Mouse (Mus musculus) CH12.LX (cell line): ENCODE data around the gene Hp. TPM values are rescaled to one million over a fixed set of nuclear protein-coding genes. Genes with fewer than 3 reads are reported as not detected.

Experiments
- DNase-seq: peaks from one replicate; pipeline ENCODE4 v3.0.0-alpha.2; 2013; ENCODE audit errors: extremely low read depth
- H3K27ac ChIP-seq: 2 replicates; pipeline ENCODE4 v1.5.1; 2012; ENCODE audit warnings: low read depth, mild to moderate bottlenecking, control low read depth, moderate library complexity; ENCODE audit not compliant: insufficient read depth
- H3K27me3 ChIP-seq: replicated peaks from 2 replicates; pipeline ENCODE3; 2012; ENCODE audit warnings: inconsistent platforms
- H3K36me3 ChIP-seq, 2 experiments: replicated peaks in 1 of 2; 2 replicates each; pipeline versions ENCODE3 to v1.6.1; 2012; ENCODE audit warnings: inconsistent platforms in 1 of 2, low read length in 1 of 2, mild to moderate bottlenecking in 1 of 2, mixed read lengths in 1 of 2, moderate library complexity in 1 of 2; ENCODE audit not compliant: control insufficient read depth in 1 of 2, insufficient read depth in 1 of 2
- H3K4me1 ChIP-seq, 2 experiments: 2 replicates each; pipeline ENCODE4 v1.6.1; 2012; ENCODE audit warnings: inconsistent platforms in 1 of 2, moderate library complexity in 1 of 2; ENCODE audit not compliant: insufficient read depth in 2 of 2, control insufficient read depth in 1 of 2
- H3K4me2 ChIP-seq: 2 replicates; pipeline ENCODE4 v1.6.1; 2012; ENCODE audit warnings: low read depth, mild to moderate bottlenecking, control low read depth; ENCODE audit not compliant: poor library complexity, insufficient read depth, severe bottlenecking
- H3K4me3 ChIP-seq, 3 experiments: fragments of 150-350 bp in 1 of 3; sonication (generic) in 1 of 3; replicated peaks in 1 of 3; 2 replicates each; pipeline versions ENCODE3 to v1.5.1; 2011 to 2012; ENCODE audit warnings: low read depth in 2 of 3, low read length in 2 of 3, mild to moderate bottlenecking in 2 of 3, moderate library complexity in 2 of 3, control low read depth in 1 of 3, improper control_type of control experiment in 1 of 3, inconsistent platforms in 1 of 3, mixed read lengths in 1 of 3; ENCODE audit not compliant: poor library complexity in 1 of 3
- H3K79me2 ChIP-seq: replicated peaks from 2 replicates; pipeline ENCODE4 v1.6.1; 2012; ENCODE audit warnings: mild to moderate bottlenecking, moderate library complexity; ENCODE audit not compliant: control insufficient read depth, poor library complexity, insufficient read depth, severe bottlenecking; ENCODE audit errors: extremely low read depth
- H3K9ac ChIP-seq: 2 replicates; pipeline ENCODE4 v1.6.1; 2012; ENCODE audit warnings: low read depth, mild to moderate bottlenecking, control low read depth, moderate library complexity; ENCODE audit not compliant: insufficient read depth
- H3K9me3 ChIP-seq: replicated peaks from 2 replicates; pipeline ENCODE3; 2012; ENCODE audit warnings: low read length, inconsistent platforms, mixed read lengths
- CHD2 ChIP-seq: IDR thresholded peaks from 2 replicates; pipeline ENCODE4 v1.6.1; 2011; ENCODE audit warnings: low read length, improper control_type of control experiment
- E2F4 ChIP-seq: IDR thresholded peaks from 2 replicates; pipeline ENCODE4 v1.6.1; 2011; ENCODE audit warnings: low read depth, low read length, improper control_type of control experiment; ENCODE audit not compliant: insufficient replicate concordance
- ELF1 ChIP-seq: IDR thresholded peaks from 2 replicates; pipeline ENCODE4 v1.6.1; 2014; ENCODE audit warnings: low read depth, mild to moderate bottlenecking, inconsistent platforms, low read length, improper control_type of control experiment
- EP300 ChIP-seq: IDR thresholded peaks from 2 replicates; pipeline ENCODE4 v1.6.1; 2011; ENCODE audit warnings: low read length, improper control_type of control experiment
- ETS1 ChIP-seq: conservative IDR thresholded peaks from 2 replicates; pipeline ENCODE4 v1.6.1; 2012; ENCODE audit warnings: low read depth, mild to moderate bottlenecking, inconsistent platforms, low read length, improper control_type of control experiment, moderate library complexity
- GABPA ChIP-seq: IDR thresholded peaks from 2 replicates; pipeline ENCODE4 v1.6.1; 2012; ENCODE audit warnings: low read depth, low read length, improper control_type of control experiment, inconsistent platforms; ENCODE audit not compliant: insufficient replicate concordance
- JUN ChIP-seq: IDR thresholded peaks from 2 replicates; pipeline ENCODE4 v1.6.1; 2011; ENCODE audit warnings: low read depth, mild to moderate bottlenecking, low read length, improper control_type of control experiment, moderate library complexity; ENCODE audit not compliant: insufficient read depth
- JUND ChIP-seq: conservative IDR thresholded peaks from 2 replicates; pipeline ENCODE4 v1.6.1; 2011; ENCODE audit warnings: low read depth, low read length, improper control_type of control experiment
- KAT2A ChIP-seq: IDR thresholded peaks from 2 replicates; pipeline ENCODE4 v1.6.1; 2012; ENCODE audit warnings: low read length, improper control_type of control experiment, inconsistent platforms; ENCODE audit not compliant: insufficient replicate concordance
- MAFK ChIP-seq: IDR thresholded peaks from 2 replicates; pipeline ENCODE4 v1.6.1; 2011; ENCODE audit warnings: low read length, improper control_type of control experiment; ENCODE audit not compliant: insufficient replicate concordance
- MAX ChIP-seq: IDR thresholded peaks from 2 replicates; pipeline ENCODE4 v1.6.1; 2011; ENCODE audit warnings: low read length, improper control_type of control experiment
- MEF2A ChIP-seq: IDR thresholded peaks from 2 replicates; pipeline ENCODE4 v1.6.1; 2014; ENCODE audit warnings: low read depth, mild to moderate bottlenecking, inconsistent platforms, low read length, improper control_type of control experiment, borderline replicate concordance
- MXI1 ChIP-seq: IDR thresholded peaks from 2 replicates; pipeline ENCODE4 v1.6.1; 2011; ENCODE audit warnings: mild to moderate bottlenecking, low read depth, low read length, improper control_type of control experiment
- MYC ChIP-seq: IDR thresholded peaks from 2 replicates; pipeline ENCODE4 v1.6.1; 2011; ENCODE audit warnings: low read depth, mild to moderate bottlenecking, improper control_type of control experiment, low read length
- NELFE ChIP-seq: IDR thresholded peaks from 2 replicates; pipeline ENCODE4 v1.6.1; 2011; ENCODE audit warnings: low read depth, low read length, improper control_type of control experiment
- NRF1 ChIP-seq: IDR thresholded peaks from 2 replicates; pipeline ENCODE4 v1.6.1; 2014; ENCODE audit warnings: low read depth, mild to moderate bottlenecking, inconsistent platforms, low read length, improper control_type of control experiment, moderate library complexity
- POLR2AphosphoS2 ChIP-seq: IDR thresholded peaks from 2 replicates; pipeline ENCODE4 v1.6.1; 2011; ENCODE audit warnings: low read depth, low read length, improper control_type of control experiment
- RAD21 ChIP-seq: IDR thresholded peaks from 2 replicates; pipeline ENCODE4 v1.6.1; 2011; ENCODE audit warnings: low read depth, mild to moderate bottlenecking, low read length, improper control_type of control experiment, moderate library complexity
- SIN3A ChIP-seq: IDR thresholded peaks from 2 replicates; pipeline ENCODE4 v1.6.1; 2012; ENCODE audit warnings: low read length, improper control_type of control experiment, inconsistent platforms
- TBP ChIP-seq: conservative IDR thresholded peaks from 2 replicates; pipeline ENCODE4 v1.6.1; 2011; ENCODE audit warnings: low read depth, low read length, improper control_type of control experiment
- TCF12 ChIP-seq: IDR thresholded peaks from 2 replicates; pipeline ENCODE4 v1.6.1; 2014; ENCODE audit warnings: low read depth, mild to moderate bottlenecking, inconsistent platforms, low read length, improper control_type of control experiment
- UBTF ChIP-seq: IDR thresholded peaks from 2 replicates; pipeline ENCODE4 v1.6.1; 2012; ENCODE audit warnings: low read depth, mild to moderate bottlenecking, inconsistent platforms, low read length, improper control_type of control experiment, moderate library complexity
- USF2 ChIP-seq: conservative IDR thresholded peaks from 2 replicates; pipeline ENCODE4 v1.6.1; 2011; ENCODE audit warnings: low read depth, low read length, improper control_type of control experiment
- ZC3H11A ChIP-seq: IDR thresholded peaks from 2 replicates; pipeline ENCODE4 v1.6.1; 2012; ENCODE audit warnings: low read depth, mild to moderate bottlenecking, inconsistent platforms, low read length, improper control_type of control experiment
- ZKSCAN1 ChIP-seq: IDR thresholded peaks from 2 replicates; pipeline ENCODE4 v1.6.1; 2012; ENCODE audit warnings: low read depth, inconsistent platforms, low read length, improper control_type of control experiment, borderline replicate concordance
- ZMIZ1 ChIP-seq: IDR thresholded peaks from 2 replicates; pipeline ENCODE4 v1.6.1; 2012; ENCODE audit warnings: low read depth, mild to moderate bottlenecking, inconsistent platforms, low read length, improper control_type of control experiment
- ZNF384 ChIP-seq: IDR thresholded peaks from 2 replicates; pipeline ENCODE4 v1.6.1; 2012; ENCODE audit warnings: low read depth, low read length, improper control_type of control experiment, inconsistent platforms
- dilution Hi-C: fragments of 300-500 bp; cut with MboI; formaldehyde crosslinking; loops from 2 replicates; pipeline ENCODE4 v1.14.3; 2020; ENCODE audit warnings: low sequenced_read_pairs; ENCODE audit not compliant: extremely low pct_unique_long_range_greater_than_20kb, extremely low pct_ligation_motif_present
- in situ Hi-C: fragments of 300-500 bp; cut with MboI; formaldehyde crosslinking; loops from 3 replicates; pipeline ENCODE4 v1.14.3; 2019; ENCODE audit warnings: low sequenced_read_pairs, low pct_ligation_motif_present, low pct_unique_long_range_greater_than_20kb, mixed read lengths
- polyA plus RNA-seq: library from polyadenylated mRNA; unstranded; fragments of >175 nt; gene quantifications from 2 replicates; pipeline ENCODE4 v1.2.1, GENCODE M21; 2012; ENCODE audit warnings: low read depth; ENCODE audit not compliant: insufficient read length
- total RNA-seq, 2 experiments: library from RNA; depleted of rRNA; stranded (reverse); fragments of 300-350 nt in 1 of 2; fragments of >200 nt in 1 of 2; gene quantifications; 2 replicates each; pipeline ENCODE4 v1.2.3; 2012 to 2014

The Hp gene
- total and polyA plus RNA-seq, 3 experiments, result not detected

- Histone ChIP-seq H3K27ac (no peak overlapping the region), H3K9me3 (peaks cover 8% of the 10 kb centered on the region), H3K4me1 (no peaks in the 10 kb centered on the region), H3K27me3 (peaks cover 11% of the 10 kb centered on the region), H3K36me3 (no peaks in the 10 kb centered on the region), H3K4me3 (no peak overlapping the region), H3K79me2 (no peaks in the 10 kb centered on the region), H3K9ac (no peak overlapping the region), H3K4me2 (no peak overlapping the region)
- no peak for DNase-seq
- in situ Hi-C loops, result no loop called here
- TF ChIP-seq MYC (no peak), TBP (no peak), KAT2A (no peak), ELF1 (no peak), CHD2 (no peak), MEF2A (no peak), EP300 (no peak), POLR2AphosphoS2 (no peak), SIN3A (no peak), ETS1 (no peak), MXI1 (no peak), GABPA (no peak), ZC3H11A (no peak), USF2 (no peak), TCF12 (no peak), MAFK (no peak)
- dilution Hi-C loops, result no loop called here
These were observed 5.9 kb upstream of the Hp start for GRCm38 (mm10) chr8:109584830-109585229.

DNA sequence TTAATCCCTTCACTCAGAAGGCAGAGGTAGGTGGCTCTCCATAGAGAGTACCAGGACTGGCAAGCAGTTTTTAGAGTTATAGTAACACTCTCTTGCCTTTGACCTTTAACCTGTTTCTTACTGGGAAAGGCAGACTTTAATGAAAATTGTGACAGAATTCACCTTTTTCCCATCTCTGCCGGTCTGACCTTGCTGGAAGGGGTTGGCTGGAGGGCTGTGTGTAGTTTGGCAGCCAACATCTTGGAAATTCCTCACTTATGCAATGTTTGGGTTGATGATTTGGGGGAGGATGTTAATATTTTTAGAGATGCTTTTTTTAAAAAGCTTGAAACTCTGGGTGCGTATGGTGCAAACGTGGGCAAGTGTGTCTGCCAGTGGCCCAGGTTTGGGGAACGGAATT is 5.3 kb upstream of the Hp start:
- Histone ChIP-seq H3K36me3 (no peaks in the 10 kb centered on the region), H3K27ac (no peak overlapping the region), H3K9me3 (peaks cover 8% of the 10 kb centered on the region), H3K4me2 (no peak overlapping the region), H3K4me3 (no peak overlapping the region), H3K79me2 (no peaks in the 10 kb centered on the region), H3K4me1 (no peaks in the 10 kb centered on the region), H3K27me3 (peaks cover 11% of the 10 kb centered on the region), H3K9ac (no peak overlapping the region)
- dilution Hi-C loops (no loop called here), in situ Hi-C loops (no loop called here)
- no peak for DNase-seq
- no peak for TF ChIP-seq ZNF384
- no peak for TF ChIP-seq MYC
- TF ChIP-seq RAD21, result no peak
- TF ChIP-seq NRF1, result no peak
- no peak for TF ChIP-seq MAFK
- no peak for TF ChIP-seq E2F4
- no peak for TF ChIP-seq MEF2A
- TF ChIP-seq JUN, result no peak
- TF ChIP-seq NELFE, result no peak
- TF ChIP-seq ZMIZ1, result no peak
- no peak for TF ChIP-seq GABPA
- no peak for TF ChIP-seq ELF1
- no peak for TF ChIP-seq ETS1
- no peak for TF ChIP-seq MXI1
- TF ChIP-seq JUND, result no peak
- TF ChIP-seq TBP, result no peak
- TF ChIP-seq ZKSCAN1, result no peak
- TF ChIP-seq MAX, result no peak
- TF ChIP-seq UBTF, result no peak
